Mouse (Mus musculus): ENCODE measurements at regions not wholly inside any gene's neighbourhood (a gene's known extent, or its start where the extent isn't known, plus 50 kb on each side); places are given as distances from the start of the nearest gene placed in this dataset.

DNA sequence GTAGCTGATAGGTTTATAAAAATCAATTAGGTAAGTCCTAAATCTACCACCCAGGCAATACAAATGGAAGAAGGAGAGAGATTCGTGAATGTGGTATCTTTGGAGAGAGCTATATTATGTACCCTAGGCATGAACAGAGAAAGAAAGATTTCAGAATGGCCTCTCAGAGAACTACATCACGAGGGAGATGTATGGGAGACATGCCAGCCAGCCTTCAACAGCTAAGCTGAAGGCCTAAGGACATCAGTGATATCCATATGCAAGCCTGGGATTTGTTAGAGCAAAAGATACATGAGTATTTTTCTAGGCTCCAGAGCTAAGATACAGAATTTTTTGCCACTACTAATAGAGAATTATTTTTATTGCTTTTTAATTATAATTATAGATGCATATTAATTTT lies 2445.7 kb upstream of the 5930422O12Rik start:
- Histone ChIP-seq H3K9ac (replicated peaks) (no peak overlapping the region), H3K27ac (ENCODE audit: low read depth) (no peak overlapping the region), H3K4me2 (ENCODE audit: low read depth, low read length) (no peak overlapping the region), H3K4me3 (ENCODE audit: low read depth, low read length) (no peak overlapping the region), H3K4me1 (ENCODE audit: insufficient read depth) (no peaks in the 10 kb centered on the region), H3K27me3 (ENCODE audit: insufficient read depth, low read length) (no peaks in the 10 kb centered on the region), H3K36me3 (replicated peaks; ENCODE audit: insufficient read depth, low read length) (no peaks in the 10 kb centered on the region), H3K9me3 (ENCODE audit: low read length) (no peaks in the 10 kb centered on the region)
- DNase-seq (no peak), ATAC-seq (no peak)
- WGBS (ENCODE audit: insufficient replicate concordance), result 48% methylated on average over 2 of the region's 2 CpGs
- TF ChIP-seq EP300 (IDR thresholded peaks at IDR 0.05; ENCODE audit: low read depth), result no peak
- no peak for TF ChIP-seq CTCF (IDR thresholded peaks at IDR 0.05; ENCODE audit: low read depth)

DNA sequence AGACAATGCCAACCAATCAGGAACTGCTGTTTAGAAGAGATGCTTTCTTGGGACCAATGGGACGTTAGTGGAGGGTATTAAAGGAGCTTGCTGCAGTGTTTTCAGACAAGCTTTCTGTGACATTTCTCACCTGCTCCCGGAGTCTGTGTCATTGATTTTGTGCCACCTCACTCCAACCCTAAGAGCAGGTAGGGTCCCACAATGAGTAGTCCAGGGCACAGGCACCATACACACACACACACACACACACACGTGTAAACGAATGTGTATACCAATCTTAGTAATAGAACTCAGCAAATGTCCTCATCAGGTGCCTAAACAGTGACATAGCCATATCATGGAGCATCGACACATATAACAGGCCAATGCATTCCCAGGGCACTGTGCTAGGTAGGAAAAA lies 2440.5 kb upstream of the 5930422O12Rik start:
- H3K27me3 ChIP-seq (ENCODE audit: insufficient read depth, low read length), result no peaks in the 10 kb centered on the region
- TF ChIP-seq CTCF (IDR thresholded peaks at IDR 0.05; ENCODE audit: low read depth), result no peak
- TF ChIP-seq EP300 (IDR thresholded peaks at IDR 0.05; ENCODE audit: low read depth), result no peak
- WGBS (ENCODE audit: insufficient replicate concordance), result 68% methylated on average over 5 of the region's 5 CpGs

DNA sequence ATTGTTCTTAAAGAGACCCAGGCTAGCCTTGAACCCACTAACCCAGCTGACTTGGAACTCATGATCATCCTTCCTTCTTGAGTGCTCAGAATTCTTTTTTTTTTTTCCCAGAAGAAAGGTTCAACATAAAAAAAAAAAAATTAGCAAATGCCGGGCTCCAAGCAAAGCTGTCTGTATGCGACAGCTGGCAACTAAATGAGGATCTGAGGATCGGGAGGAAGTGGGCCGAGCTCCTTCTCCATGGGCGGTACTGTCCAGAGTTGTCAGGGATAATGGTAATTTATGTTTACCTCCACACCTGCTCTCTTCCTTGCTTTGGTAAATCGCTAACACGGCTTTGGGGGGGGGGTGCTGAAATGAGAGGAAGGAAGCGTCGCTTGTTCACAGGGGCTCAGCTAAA lies 2429.9 kb upstream of the 5930422O12Rik start:
- Histone ChIP-seq H3K4me1 (ENCODE audit: insufficient read depth) (no peaks in the 10 kb centered on the region), H3K9ac (replicated peaks) (no peak overlapping the region), H3K27me3 (ENCODE audit: insufficient read depth, low read length) (no peaks in the 10 kb centered on the region), H3K4me2 (ENCODE audit: low read depth, low read length) (no peak overlapping the region), H3K36me3 (replicated peaks; ENCODE audit: insufficient read depth, low read length) (no peaks in the 10 kb centered on the region), H3K9me3 (ENCODE audit: low read length) (no peaks in the 10 kb centered on the region), H3K27ac (ENCODE audit: low read depth) (no peak overlapping the region), H3K4me3 (ENCODE audit: low read depth, low read length) (no peak overlapping the region)
- ATAC-seq (no peak), DNase-seq (no peak)
- no peak for TF ChIP-seq CTCF (IDR thresholded peaks at IDR 0.05; ENCODE audit: low read depth)
- TF ChIP-seq EP300 (IDR thresholded peaks at IDR 0.05; ENCODE audit: low read depth), result no peak
- WGBS (ENCODE audit: insufficient replicate concordance), result 64% methylated on average over 9 of the region's 9 CpGs

More for the DNA sequence above, 2440.5 kb upstream of the 5930422O12Rik start:
- Histone ChIP-seq H3K36me3 (replicated peaks; ENCODE audit: insufficient read depth, low read length) (no peaks in the 10 kb centered on the region), H3K4me2 (ENCODE audit: low read depth, low read length) (no peak overlapping the region), H3K27ac (ENCODE audit: low read depth) (no peak overlapping the region), H3K9ac (replicated peaks) (no peak overlapping the region), H3K4me3 (ENCODE audit: low read depth, low read length) (no peak overlapping the region), H3K4me1 (ENCODE audit: insufficient read depth) (no peaks in the 10 kb centered on the region), H3K9me3 (ENCODE audit: low read length) (no peaks in the 10 kb centered on the region)
- ATAC-seq, result no peak
- no peak for DNase-seq

DNA sequence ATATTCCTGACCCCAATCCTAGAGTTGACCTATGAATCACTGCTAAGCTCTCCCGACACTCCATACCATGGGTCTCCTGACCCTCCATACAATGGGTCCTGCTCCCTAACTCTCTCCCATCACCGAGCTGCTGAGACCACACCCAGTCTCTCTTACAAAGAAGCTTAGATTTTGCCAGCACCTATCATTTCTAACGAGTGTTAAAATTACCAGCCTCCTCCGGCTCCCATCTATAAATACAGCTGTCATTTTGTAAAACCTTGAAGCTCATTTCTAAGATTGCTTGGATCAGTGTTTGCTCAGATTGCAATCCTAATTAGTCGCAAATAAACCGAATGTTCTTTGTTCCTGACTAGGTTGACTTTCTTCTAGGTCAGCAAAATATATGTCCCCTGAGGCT lies 2428.4 kb upstream of the 5930422O12Rik start:
- H3K27ac ChIP-seq (ENCODE audit: low read depth), result no peak overlapping the region
- ATAC-seq, result no peak
- H3K4me1 ChIP-seq (ENCODE audit: insufficient read depth), result no peaks in the 10 kb centered on the region
- WGBS (ENCODE audit: insufficient replicate concordance), result 85% methylated on average over 6 of the region's 6 CpGs
- TF ChIP-seq CTCF (IDR thresholded peaks at IDR 0.05; ENCODE audit: low read depth) (no peak), EP300 (IDR thresholded peaks at IDR 0.05; ENCODE audit: low read depth) (no peak)
- DNase-seq, result no peak
- no peak overlapping the region for H3K4me2 ChIP-seq (ENCODE audit: low read depth, low read length)
- no peaks in the 10 kb centered on the region for H3K27me3 ChIP-seq (ENCODE audit: insufficient read depth, low read length)
- H3K9ac ChIP-seq (replicated peaks), result no peak overlapping the region
- H3K4me3 ChIP-seq (ENCODE audit: low read depth, low read length), result no peak overlapping the region
- H3K9me3 ChIP-seq (ENCODE audit: low read length), result no peaks in the 10 kb centered on the region
- H3K36me3 ChIP-seq (replicated peaks; ENCODE audit: insufficient read depth, low read length), result no peaks in the 10 kb centered on the region

DNA sequence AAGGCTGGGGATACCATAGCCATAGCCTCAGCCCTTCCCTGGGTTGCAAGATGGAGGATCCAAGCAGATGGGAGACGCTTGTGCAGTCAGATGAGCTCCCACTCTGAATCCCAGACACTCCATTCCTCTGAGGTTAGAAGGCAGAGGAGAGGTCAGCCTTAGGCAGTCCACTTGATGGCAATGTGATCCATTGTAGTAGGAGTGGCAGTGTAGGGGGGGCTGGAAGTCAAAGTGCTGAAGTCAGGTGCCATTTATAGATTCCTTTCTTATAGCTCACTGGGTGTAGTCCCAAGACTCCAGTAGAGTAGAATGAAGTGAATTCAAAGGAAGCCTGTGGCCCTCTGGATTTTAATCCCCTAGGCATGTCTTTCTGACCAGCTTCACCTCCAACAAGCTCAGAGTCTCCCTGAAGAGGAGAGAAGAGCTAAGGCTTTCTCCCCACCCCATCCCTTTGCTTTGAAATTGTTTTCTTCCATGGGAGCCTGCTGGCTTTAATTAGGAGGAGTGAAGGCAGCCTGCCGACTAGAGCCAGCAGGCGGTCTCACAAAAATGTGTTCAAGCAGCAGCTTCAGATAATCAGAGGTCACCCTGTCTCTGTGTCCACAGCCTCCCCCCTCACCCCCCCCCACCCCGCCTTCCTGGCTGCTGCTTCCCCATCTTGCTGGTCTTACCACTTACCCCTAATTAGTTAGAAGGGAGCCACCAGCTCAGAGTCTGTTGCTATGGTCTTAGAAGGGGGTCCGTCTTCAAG lies 2426.4 kb upstream of the 5930422O12Rik start:
- TF ChIP-seq CTCF (IDR thresholded peaks at IDR 0.05; ENCODE audit: low read depth) (no peak), EP300 (IDR thresholded peaks at IDR 0.05; ENCODE audit: low read depth) (no peak)
- Histone ChIP-seq H3K4me3 (ENCODE audit: low read depth, low read length) (no peak overlapping the region), H3K27ac (ENCODE audit: low read depth) (no peak overlapping the region), H3K27me3 (ENCODE audit: insufficient read depth, low read length) (no peaks in the 10 kb centered on the region), H3K4me2 (ENCODE audit: low read depth, low read length) (no peak overlapping the region), H3K9ac (replicated peaks) (no peak overlapping the region), H3K4me1 (ENCODE audit: insufficient read depth) (no peaks in the 10 kb centered on the region), H3K9me3 (ENCODE audit: low read length) (no peaks in the 10 kb centered on the region), H3K36me3 (replicated peaks; ENCODE audit: insufficient read depth, low read length) (no peaks in the 10 kb centered on the region)
- WGBS (ENCODE audit: insufficient replicate concordance), result 46% methylated on average over 5 of the region's 5 CpGs
- DNase-seq (no peak), ATAC-seq (no peak)

DNA sequence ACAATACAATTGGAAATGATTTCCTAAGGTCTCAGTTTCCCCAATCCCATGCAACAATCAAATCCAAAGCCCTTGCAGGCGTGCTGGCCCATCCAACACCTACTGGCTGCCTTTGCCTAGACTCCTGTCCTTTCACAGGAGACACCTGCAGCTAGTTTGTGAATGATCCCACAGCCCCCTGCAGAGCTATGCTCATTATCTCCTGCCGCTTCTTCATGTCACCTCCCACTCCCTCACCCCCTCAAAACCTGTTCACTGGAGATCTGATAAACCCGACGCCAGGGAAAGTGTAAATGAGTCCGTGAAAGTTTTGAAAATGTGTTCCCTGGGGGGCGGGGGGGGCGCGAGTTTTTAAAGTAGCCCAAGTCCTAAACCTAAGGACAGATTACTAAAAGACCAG lies 2420.2 kb upstream of the 5930422O12Rik start:
- no peaks in the 10 kb centered on the region for H3K36me3 ChIP-seq (replicated peaks; ENCODE audit: insufficient read depth, low read length)
- no peak overlapping the region for H3K4me2 ChIP-seq (ENCODE audit: low read depth, low read length)
- no peak overlapping the region for H3K27ac ChIP-seq (ENCODE audit: low read depth)
- DNase-seq (no peak), ATAC-seq (no peak)
- H3K27me3 ChIP-seq (ENCODE audit: insufficient read depth, low read length), result no peaks in the 10 kb centered on the region
- 59% methylated on average over 8 of the region's 8 CpGs for WGBS (ENCODE audit: insufficient replicate concordance)
- no peak overlapping the region for H3K4me3 ChIP-seq (ENCODE audit: low read depth, low read length)
- no peaks in the 10 kb centered on the region for H3K9me3 ChIP-seq (ENCODE audit: low read length)
- H3K4me1 ChIP-seq (ENCODE audit: insufficient read depth), result 0 out of 2 replicates have a peak, but pooled peaks cover 3% of the 10 kb centered on the region
- H3K9ac ChIP-seq (replicated peaks), result no peak overlapping the region
- TF ChIP-seq CTCF (IDR thresholded peaks at IDR 0.05; ENCODE audit: low read depth), result no peak
- no peak for TF ChIP-seq EP300 (IDR thresholded peaks at IDR 0.05; ENCODE audit: low read depth)
